Mouse (Mus musculus): Measurements from ENCODE around the gene Mgat4c.

The Mgat4c gene

GRCm38 (mm10) chr10:101681437-101681912 lies at the start of gene Mgat4c:
Mgat4c (plus strand) TSS chr10:101681487.
- peak; percentile 9 to 13 for DNase-seq

GRCm38 (mm10) chr10:101635266-101635665 lies 46.0 kb upstream of the Mgat4c start:
- DNase-seq: no peak

GRCm38 (mm10) chr10:101641048-101641447 lies 40.2 kb upstream of the Mgat4c start:
- DNase-seq: no peak

- no peak for DNase-seq
Observed at GRCm38 (mm10) chr10:101681914-101682313, 627 bp downstream of the Mgat4c start.

- DNase-seq: no peak
Observed at GRCm38 (mm10) chr10:101761828-101762227, 80.5 kb downstream of the Mgat4c start.

GRCm38 (mm10) chr10:101770688-101771087 lies 89.4 kb downstream of the Mgat4c start:
- DNase-seq: peak in 1 of 2 experiments; percentile 8

- DNase-seq: no peak
Observed at GRCm38 (mm10) chr10:101771157-101771556, 89.9 kb downstream of the Mgat4c start.

GRCm38 (mm10) chr10:101783161-101783744 lies 102.0 kb downstream of the Mgat4c start:
- DNase-seq: no peak

GRCm38 (mm10) chr10:101795507-101795906 lies 114.2 kb downstream of the Mgat4c start:
- no peak for DNase-seq

GRCm38 (mm10) chr10:101798831-101799474 lies 117.7 kb downstream of the Mgat4c start:
- DNase-seq: no peak

GRCm38 (mm10) chr10:101808768-101809167 lies 127.5 kb downstream of the Mgat4c start:
- DNase-seq: no peak

- no peak for DNase-seq
Observed at GRCm38 (mm10) chr10:101816902-101817301, 135.6 kb downstream of the Mgat4c start.

GRCm38 (mm10) chr10:101827944-101828343 lies 146.7 kb downstream of the Mgat4c start:
- DNase-seq: no peak

GRCm38 (mm10) chr10:101856115-101856514 lies 174.8 kb downstream of the Mgat4c start:
- no peak for DNase-seq

- no peak for DNase-seq
Observed at GRCm38 (mm10) chr10:101889866-101890265, 208.6 kb downstream of the Mgat4c start.

- no peak for DNase-seq
Observed at GRCm38 (mm10) chr10:101917328-101917814, 236.1 kb downstream of the Mgat4c start.

GRCm38 (mm10) chr10:101997612-101998011 lies 316.3 kb downstream of the Mgat4c start:
- no peak for DNase-seq

- DNase-seq: no peak
Observed at GRCm38 (mm10) chr10:102042513-102042912, 361.2 kb downstream of the Mgat4c start.

GRCm38 (mm10) chr10:102056218-102056617 lies 374.9 kb downstream of the Mgat4c start:
- no peak for DNase-seq

GRCm38 (mm10) chr10:102056975-102057565 lies 375.8 kb downstream of the Mgat4c start:
- DNase-seq: no peak

GRCm38 (mm10) chr10:102074541-102075398 lies 393.5 kb downstream of the Mgat4c start:
- no peak for DNase-seq

- no peak for DNase-seq
Observed at GRCm38 (mm10) chr10:102123153-102123552, 441.9 kb downstream of the Mgat4c start.

- no peak for DNase-seq
Observed at GRCm38 (mm10) chr10:102127340-102127739, 446.1 kb downstream of the Mgat4c start.
